Mouse (Mus musculus): ENCODE results near the gene Hoxd11. TPM values are rescaled to one million over a fixed set of nuclear protein-coding genes. Genes with fewer than 3 reads are reported as not detected.

Hoxd11 gene
- total RNA-seq, 2 experiments from 2014 or later: not detected

GRCm38 (mm10) chr2:74724244-74725015 lies 45.1 kb downstream of the Hoxd11 start:
- ATAC-seq (replicated peaks; ENCODE audit: poor library complexity, severe bottlenecking): peak; percentile 37; the same call in 1 of the 2 replicates

GRCm38 (mm10) chr2:74725171-74725570 lies 45.8 kb downstream of the Hoxd11 start:
- no peak for ATAC-seq (replicated peaks; ENCODE audit: poor library complexity, severe bottlenecking)

DNA sequence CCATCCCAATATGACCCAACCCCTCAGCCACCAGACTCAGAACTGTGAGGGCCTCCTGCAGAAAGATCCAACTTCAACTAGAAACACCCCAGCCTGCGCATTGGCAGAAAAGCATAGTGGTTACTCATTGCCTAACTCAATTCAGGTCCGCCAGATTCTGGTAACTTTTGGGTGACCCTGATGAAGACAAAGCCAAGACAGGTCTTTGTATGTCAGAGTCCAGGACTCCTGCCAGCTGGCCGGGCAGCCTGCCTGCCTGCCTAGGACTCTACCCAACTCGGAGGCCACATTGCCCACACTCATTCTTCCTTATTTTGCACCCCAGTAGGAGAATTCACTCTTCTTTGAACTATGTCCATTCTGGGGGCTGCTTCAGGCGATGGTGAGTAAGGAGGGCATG lies 47.2 kb downstream of the Hoxd11 start, which contains the start of gene Gm28230:
TSS of gene Gm28230 (plus strand) at position 178 of the 400 bp plus-strand sequence.
- ATAC-seq (replicated peaks; ENCODE audit: poor library complexity, severe bottlenecking): no peak

DNA sequence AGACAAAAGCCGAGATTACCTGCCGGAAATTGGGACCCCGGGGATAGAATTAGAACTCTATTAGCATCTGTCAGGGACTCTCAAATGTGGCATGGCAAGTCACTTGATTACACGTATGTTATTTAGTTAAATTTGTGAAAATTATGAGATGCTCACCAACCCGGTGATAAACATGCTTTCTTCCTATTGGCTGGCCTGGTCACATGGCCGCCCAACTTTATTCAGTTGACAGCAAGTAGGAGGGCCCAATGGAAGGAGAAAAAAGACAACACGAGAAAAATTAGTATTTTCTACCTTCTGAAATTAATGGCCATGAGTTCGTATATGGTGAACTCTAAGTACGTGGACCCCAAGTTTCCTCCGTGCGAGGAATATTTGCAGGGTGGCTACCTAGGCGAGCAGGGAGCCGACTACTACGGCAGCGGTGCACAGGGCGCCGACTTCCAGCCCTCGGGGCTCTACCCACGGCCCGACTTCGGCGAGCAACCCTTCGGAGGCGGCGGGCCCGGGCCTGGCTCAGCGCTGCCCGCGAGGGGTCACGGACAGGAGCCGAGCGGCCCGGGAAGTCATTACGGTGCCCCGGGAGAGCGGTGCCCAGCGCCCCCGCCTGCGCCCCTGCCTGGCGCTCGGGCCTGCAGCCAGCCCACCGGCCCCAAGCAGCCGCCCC lies 47.7 kb downstream of the Hoxd11 start:
- ATAC-seq (replicated peaks; ENCODE audit: poor library complexity, severe bottlenecking): no peak

GRCm38 (mm10) chr2:74727640-74728302 lies 48.4 kb downstream of the Hoxd11 start:
- ATAC-seq (replicated peaks; ENCODE audit: poor library complexity, severe bottlenecking): no peak

GRCm38 (mm10) chr2:74728303-74728680 lies 48.9 kb downstream of the Hoxd11 start:
- ATAC-seq (replicated peaks; ENCODE audit: poor library complexity, severe bottlenecking): no peak

DNA sequence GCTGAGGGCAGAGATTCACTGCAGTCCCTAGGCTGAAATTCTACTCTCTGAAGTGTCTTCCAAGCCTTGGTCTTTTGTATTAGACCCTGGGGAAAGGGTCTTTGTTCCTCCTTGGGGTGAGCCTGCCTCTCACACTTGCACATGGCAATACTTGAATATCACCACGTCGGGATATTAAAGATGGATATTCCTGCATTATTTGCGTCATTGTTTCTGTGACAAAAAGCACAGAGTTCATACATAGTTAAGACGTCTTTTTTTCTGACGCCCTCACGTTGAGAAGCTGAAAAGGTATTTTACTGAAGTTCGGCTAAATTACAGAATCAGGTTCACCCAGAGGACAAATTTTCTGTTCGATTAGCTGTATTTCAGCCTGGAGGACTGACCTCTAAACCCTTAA lies 51.0 kb downstream of the Hoxd11 start:
- ATAC-seq (replicated peaks; ENCODE audit: poor library complexity, severe bottlenecking): no peak

- no peak for ATAC-seq (replicated peaks; ENCODE audit: poor library complexity, severe bottlenecking)
Observed at GRCm38 (mm10) chr2:74731055-74731454, 51.7 kb downstream of the Hoxd11 start.

DNA sequence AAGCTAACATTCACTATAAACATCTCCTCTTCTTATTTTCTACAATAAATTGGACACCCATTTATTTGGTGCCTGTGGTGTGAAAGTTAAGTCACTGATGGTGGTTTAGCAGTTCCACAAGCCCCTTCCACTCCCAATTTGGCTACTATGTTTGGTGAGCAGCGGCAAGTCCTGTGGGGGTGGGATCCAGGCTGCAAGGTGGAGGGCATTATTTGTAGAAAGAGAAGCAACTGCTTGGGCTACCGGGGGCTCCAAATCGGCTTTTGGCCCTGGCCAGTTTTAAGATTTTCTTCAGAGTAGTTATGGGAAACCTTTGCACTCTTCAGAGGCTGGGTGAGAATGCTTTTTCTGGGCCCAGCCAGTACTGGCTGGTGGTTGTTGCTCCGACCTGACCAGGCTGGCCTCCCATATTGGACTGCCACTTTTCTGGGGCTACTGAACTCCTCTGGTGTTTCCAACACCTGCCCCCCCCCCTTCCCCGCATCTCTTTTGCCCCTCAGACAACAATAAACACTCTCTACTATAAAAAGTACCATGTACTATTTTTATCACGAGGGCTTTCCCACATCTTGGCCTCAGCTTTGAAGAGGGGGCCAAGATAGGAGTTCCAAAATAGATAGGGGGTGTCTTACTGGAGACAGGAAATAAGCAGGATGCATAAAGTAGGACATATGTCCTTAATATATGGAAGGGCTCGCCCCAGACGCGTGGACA lies 52.6 kb downstream of the Hoxd11 start:
- no peak for ATAC-seq (replicated peaks; ENCODE audit: poor library complexity, severe bottlenecking)

DNA sequence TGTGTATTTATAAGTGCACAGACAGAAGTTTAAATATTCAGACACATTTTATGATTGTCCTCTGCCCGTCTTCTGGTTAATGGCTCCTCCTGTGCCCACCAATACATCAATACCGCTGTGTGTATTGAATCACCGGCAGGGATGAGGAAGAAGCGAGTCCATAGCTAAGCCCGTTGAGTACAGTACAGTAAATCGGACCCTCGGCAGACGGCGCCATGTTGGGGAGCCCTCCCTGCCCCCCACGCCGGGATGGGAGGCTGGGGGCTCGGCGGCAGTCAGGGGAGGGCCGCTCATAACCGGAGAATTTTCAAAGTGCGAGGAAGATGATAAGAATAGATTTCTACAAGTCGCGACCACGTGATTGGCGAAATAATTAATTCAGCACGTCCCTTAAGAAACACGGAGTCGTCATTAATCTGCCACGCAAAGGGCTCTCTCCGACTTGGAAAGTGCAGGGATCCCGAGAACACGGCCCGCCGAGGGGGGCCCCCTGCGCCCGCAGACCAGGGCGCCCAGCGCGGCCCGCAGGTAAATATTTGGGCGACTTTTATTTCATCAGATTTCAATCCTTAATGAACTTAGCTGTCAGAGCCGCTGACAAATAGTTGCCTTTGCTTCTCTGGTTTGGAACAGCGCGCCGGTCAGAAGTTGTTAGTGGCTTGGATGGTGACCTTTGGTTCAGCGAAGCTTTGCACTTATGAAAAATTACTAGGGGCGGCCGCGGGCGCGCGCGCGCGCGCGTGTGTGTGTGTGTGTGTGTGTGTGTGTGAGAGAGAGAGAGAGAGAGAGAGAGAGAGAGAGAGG lies 53.4 kb downstream of the Hoxd11 start:
- ATAC-seq (replicated peaks; ENCODE audit: poor library complexity, severe bottlenecking): no peak

GRCm38 (mm10) chr2:74733317-74733661 lies 53.9 kb downstream of the Hoxd11 start:
- no peak for ATAC-seq (replicated peaks; ENCODE audit: poor library complexity, severe bottlenecking)

DNA sequence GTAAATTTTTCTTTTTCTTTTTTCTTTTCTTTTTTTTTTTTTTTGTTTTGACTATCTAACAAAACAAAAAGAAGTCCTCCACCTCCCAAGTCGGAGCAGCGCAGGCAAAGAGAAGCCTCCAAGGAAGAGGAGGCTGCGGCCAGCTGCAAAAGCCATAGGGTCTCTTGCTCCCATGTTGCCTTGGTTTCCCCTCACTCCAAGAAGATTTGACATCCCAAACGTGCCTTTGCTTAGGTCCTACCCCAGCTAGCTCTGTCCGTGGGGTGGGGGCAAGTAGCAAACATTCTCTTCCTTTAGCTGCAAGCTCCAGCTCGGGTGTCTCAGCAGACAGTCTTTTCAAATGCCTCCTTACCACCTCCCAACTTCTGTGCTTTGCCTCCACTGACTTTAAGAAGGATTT lies 54.4 kb downstream of the Hoxd11 start:
- no peak for ATAC-seq (replicated peaks; ENCODE audit: poor library complexity, severe bottlenecking)

- ATAC-seq (replicated peaks; ENCODE audit: poor library complexity, severe bottlenecking): no peak
Observed at GRCm38 (mm10) chr2:74734451-74734850, 55.1 kb downstream of the Hoxd11 start.

GRCm38 (mm10) chr2:74734996-74735811 lies 55.8 kb downstream of the Hoxd11 start:
- no peak for ATAC-seq (replicated peaks; ENCODE audit: poor library complexity, severe bottlenecking)

DNA sequence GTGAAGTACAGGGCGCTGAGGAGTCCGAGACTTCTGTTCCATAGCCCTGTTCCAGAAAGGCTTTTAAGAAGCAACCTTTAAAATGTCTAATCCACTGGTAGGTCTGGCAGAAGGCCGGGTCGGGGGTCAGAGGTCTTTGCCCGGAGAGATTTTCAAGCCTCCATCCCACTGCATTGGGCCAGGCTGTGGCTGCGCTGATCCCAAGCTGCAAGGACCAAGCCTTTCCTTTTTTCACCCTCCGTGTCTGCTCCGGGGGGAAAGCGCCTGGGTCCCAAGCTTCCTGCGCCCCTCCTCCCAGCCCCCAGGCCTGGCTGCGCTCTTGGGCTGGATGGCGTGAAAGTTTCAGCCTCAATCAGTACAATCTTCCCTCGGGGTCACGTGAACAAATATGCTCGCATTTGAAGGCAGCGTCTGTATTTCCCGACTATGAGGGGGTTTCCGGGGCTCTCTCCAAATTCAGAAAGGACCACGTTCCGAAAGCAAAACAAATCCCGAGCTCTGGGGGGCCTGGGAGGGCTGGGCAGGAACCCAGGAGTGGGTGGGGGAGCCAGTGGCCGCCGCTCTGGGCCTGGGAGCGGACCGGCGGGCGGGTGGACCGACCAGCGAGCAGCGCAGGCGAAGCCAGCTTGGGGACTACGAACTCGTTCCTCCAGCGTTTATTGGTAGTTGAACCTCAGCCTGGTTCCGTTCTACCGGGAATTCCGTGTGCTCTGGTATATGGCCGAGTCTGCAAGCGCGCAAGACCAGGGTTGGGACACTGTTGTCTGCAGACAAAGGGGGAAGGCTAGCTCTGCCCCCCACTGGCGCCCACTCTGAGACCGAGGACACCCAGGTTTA lies 56.7 kb downstream of the Hoxd11 start:
- ATAC-seq (replicated peaks; ENCODE audit: poor library complexity, severe bottlenecking): no peak
